Mouse (Mus musculus): ENCODE measurements around the gene Dgkd. TPM values are rescaled to one million over a fixed set of nuclear protein-coding genes. Genes with fewer than 3 reads are reported as not detected.

The Dgkd gene
- polyA plus RNA-seq, 1 experiment from 2014 or later = 28.3 TPM

- Histone ChIP-seq H3K4me1 (replicated peaks; ENCODE audit: control insufficient read depth, insufficient read depth, low read length) (no peaks in the 10 kb centered on the region), H3K27ac (ENCODE audit: low read depth, low read length) (no peak overlapping the region), H3K9me3 (ENCODE audit: control insufficient read depth, low read length) (no peaks in the 10 kb centered on the region), H3K36me3 (ENCODE audit: control insufficient read depth, insufficient read depth, low read length) (no peaks in the 10 kb centered on the region), H3K9ac (ENCODE audit: low read depth, low read length) (no peak overlapping the region), H3K27me3 (ENCODE audit: control insufficient read depth, insufficient read depth, low read length) (no peaks in the 10 kb centered on the region), H3K4me3 (ENCODE audit: low read depth, low read length) (no peak overlapping the region), H3K4me2 (replicated peaks; ENCODE audit: low read depth, low read length) (no peak overlapping the region)
- DNase-seq (ENCODE audit: low spot score) = no peak
- no peak for ATAC-seq (ENCODE audit: low FRiP score)
Measured at GRCm38 (mm10) chr1:87902186-87902585, 49.1 kb downstream of the Dgkd start.

GRCm38 (mm10) chr1:87906361-87906956 is 53.4 kb downstream of the Dgkd start:
- ATAC-seq (ENCODE audit: low FRiP score) = no peak
- Histone ChIP-seq H3K27me3 (ENCODE audit: control insufficient read depth, insufficient read depth, low read length) (no peaks in the 10 kb centered on the region), H3K4me1 (replicated peaks; ENCODE audit: control insufficient read depth, insufficient read depth, low read length) (no peaks in the 10 kb centered on the region), H3K9me3 (ENCODE audit: control insufficient read depth, low read length) (no peaks in the 10 kb centered on the region), H3K27ac (ENCODE audit: low read depth, low read length) (no peak overlapping the region), H3K9ac (ENCODE audit: low read depth, low read length) (no peak overlapping the region), H3K4me3 (ENCODE audit: low read depth, low read length) (no peak overlapping the region), H3K4me2 (replicated peaks; ENCODE audit: low read depth, low read length) (no peak overlapping the region), H3K36me3 (ENCODE audit: control insufficient read depth, insufficient read depth, low read length) (no peaks in the 10 kb centered on the region)
- 90% methylated on average over 5 of the region's 5 CpGs for WGBS
- DNase-seq (ENCODE audit: low spot score) = no peak

GRCm38 (mm10) chr1:87908006-87908405 is 54.9 kb downstream of the Dgkd start:
- Histone ChIP-seq H3K4me3 (ENCODE audit: low read depth, low read length) (no peak overlapping the region), H3K9me3 (ENCODE audit: control insufficient read depth, low read length) (no peaks in the 10 kb centered on the region), H3K27me3 (ENCODE audit: control insufficient read depth, insufficient read depth, low read length) (no peaks in the 10 kb centered on the region), H3K9ac (ENCODE audit: low read depth, low read length) (no peak overlapping the region), H3K4me2 (replicated peaks; ENCODE audit: low read depth, low read length) (no peak overlapping the region), H3K27ac (ENCODE audit: low read depth, low read length) (no peak overlapping the region), H3K36me3 (ENCODE audit: control insufficient read depth, insufficient read depth, low read length) (no peaks in the 10 kb centered on the region), H3K4me1 (replicated peaks; ENCODE audit: control insufficient read depth, insufficient read depth, low read length) (no peaks in the 10 kb centered on the region)
- DNase-seq (ENCODE audit: low spot score) = no peak
- WGBS = 94% methylated on average over 2 of the region's 2 CpGs
- ATAC-seq (ENCODE audit: low FRiP score) = no peak

GRCm38 (mm10) chr1:87908736-87909135 is 55.6 kb downstream of the Dgkd start:
- Histone ChIP-seq H3K9me3 (ENCODE audit: control insufficient read depth, low read length) (no peaks in the 10 kb centered on the region), H3K4me1 (replicated peaks; ENCODE audit: control insufficient read depth, insufficient read depth, low read length) (no peaks in the 10 kb centered on the region), H3K4me2 (replicated peaks; ENCODE audit: low read depth, low read length) (no peak overlapping the region), H3K27ac (ENCODE audit: low read depth, low read length) (no peak overlapping the region), H3K9ac (ENCODE audit: low read depth, low read length) (no peak overlapping the region), H3K4me3 (ENCODE audit: low read depth, low read length) (no peak overlapping the region), H3K36me3 (ENCODE audit: control insufficient read depth, insufficient read depth, low read length) (no peaks in the 10 kb centered on the region), H3K27me3 (ENCODE audit: control insufficient read depth, insufficient read depth, low read length) (no peaks in the 10 kb centered on the region)
- WGBS = 83% methylated on average over 3 of the region's 3 CpGs
- DNase-seq (ENCODE audit: low spot score) (no peak), ATAC-seq (ENCODE audit: low FRiP score) (no peak)

GRCm38 (mm10) chr1:87909565-87909964 is 56.5 kb downstream of the Dgkd start:
- Histone ChIP-seq H3K9me3 (ENCODE audit: control insufficient read depth, low read length) (no peaks in the 10 kb centered on the region), H3K4me3 (ENCODE audit: low read depth, low read length) (no peak overlapping the region), H3K36me3 (ENCODE audit: control insufficient read depth, insufficient read depth, low read length) (no peaks in the 10 kb centered on the region), H3K27ac (ENCODE audit: low read depth, low read length) (no peak overlapping the region), H3K4me2 (replicated peaks; ENCODE audit: low read depth, low read length) (no peak overlapping the region), H3K27me3 (ENCODE audit: control insufficient read depth, insufficient read depth, low read length) (no peaks in the 10 kb centered on the region), H3K4me1 (replicated peaks; ENCODE audit: control insufficient read depth, insufficient read depth, low read length) (no peaks in the 10 kb centered on the region), H3K9ac (ENCODE audit: low read depth, low read length) (no peak overlapping the region)
- DNase-seq (ENCODE audit: low spot score) = no peak
- no peak for ATAC-seq (ENCODE audit: low FRiP score)

GRCm38 (mm10) chr1:87910428-87910827 is 57.3 kb downstream of the Dgkd start:
- Histone ChIP-seq H3K27me3 (ENCODE audit: control insufficient read depth, insufficient read depth, low read length) (no peaks in the 10 kb centered on the region), H3K9me3 (ENCODE audit: control insufficient read depth, low read length) (no peaks in the 10 kb centered on the region), H3K4me3 (ENCODE audit: low read depth, low read length) (no peak overlapping the region), H3K27ac (ENCODE audit: low read depth, low read length) (no peak overlapping the region), H3K4me1 (replicated peaks; ENCODE audit: control insufficient read depth, insufficient read depth, low read length) (no peaks in the 10 kb centered on the region), H3K36me3 (ENCODE audit: control insufficient read depth, insufficient read depth, low read length) (no peaks in the 10 kb centered on the region), H3K9ac (ENCODE audit: low read depth, low read length) (no peak overlapping the region), H3K4me2 (replicated peaks; ENCODE audit: low read depth, low read length) (no peak overlapping the region)
- DNase-seq (ENCODE audit: low spot score) (no peak), ATAC-seq (ENCODE audit: low FRiP score) (no peak)
- WGBS = 88% methylated on average over 1 of the region's 1 CpGs

GRCm38 (mm10) chr1:87913356-87913755 is 60.3 kb downstream of the Dgkd start:
- no peak for ATAC-seq (ENCODE audit: low FRiP score)
- no peak overlapping the region for H3K9ac ChIP-seq (ENCODE audit: low read depth, low read length)
- H3K36me3 ChIP-seq (ENCODE audit: control insufficient read depth, insufficient read depth, low read length) = no peaks in the 10 kb centered on the region
- H3K9me3 ChIP-seq (ENCODE audit: control insufficient read depth, low read length) = no peaks in the 10 kb centered on the region
- no peak overlapping the region for H3K4me2 ChIP-seq (replicated peaks; ENCODE audit: low read depth, low read length)
- no peak overlapping the region for H3K4me3 ChIP-seq (ENCODE audit: low read depth, low read length)
- no peak for DNase-seq (ENCODE audit: low spot score)
- no peaks in the 10 kb centered on the region for H3K4me1 ChIP-seq (replicated peaks; ENCODE audit: control insufficient read depth, insufficient read depth, low read length)
- no peaks in the 10 kb centered on the region for H3K27me3 ChIP-seq (ENCODE audit: control insufficient read depth, insufficient read depth, low read length)
- no peak overlapping the region for H3K27ac ChIP-seq (ENCODE audit: low read depth, low read length)

- no peak overlapping the region for H3K4me3 ChIP-seq (ENCODE audit: low read depth, low read length)
- no peak overlapping the region for H3K27ac ChIP-seq (ENCODE audit: low read depth, low read length)
- H3K27me3 ChIP-seq (ENCODE audit: control insufficient read depth, insufficient read depth, low read length) = no peaks in the 10 kb centered on the region
- no peaks in the 10 kb centered on the region for H3K36me3 ChIP-seq (ENCODE audit: control insufficient read depth, insufficient read depth, low read length)
- no peaks in the 10 kb centered on the region for H3K4me1 ChIP-seq (replicated peaks; ENCODE audit: control insufficient read depth, insufficient read depth, low read length)
- ATAC-seq (ENCODE audit: low FRiP score) = no peak
- H3K9me3 ChIP-seq (ENCODE audit: control insufficient read depth, low read length) = no peaks in the 10 kb centered on the region
- DNase-seq (ENCODE audit: low spot score) = no peak
- WGBS = 97% methylated on average over 3 of the region's 3 CpGs
- H3K4me2 ChIP-seq (replicated peaks; ENCODE audit: low read depth, low read length) = no peak overlapping the region
- no peak overlapping the region for H3K9ac ChIP-seq (ENCODE audit: low read depth, low read length)
Measured at GRCm38 (mm10) chr1:87917361-87917760, 64.3 kb downstream of the Dgkd start.

- Histone ChIP-seq H3K36me3 (ENCODE audit: control insufficient read depth, insufficient read depth, low read length) (no peaks in the 10 kb centered on the region), H3K9me3 (ENCODE audit: control insufficient read depth, low read length) (no peaks in the 10 kb centered on the region), H3K27ac (ENCODE audit: low read depth, low read length) (no peak overlapping the region), H3K27me3 (ENCODE audit: control insufficient read depth, insufficient read depth, low read length) (no peaks in the 10 kb centered on the region), H3K4me3 (ENCODE audit: low read depth, low read length) (no peak overlapping the region), H3K9ac (ENCODE audit: low read depth, low read length) (no peak overlapping the region), H3K4me1 (replicated peaks; ENCODE audit: control insufficient read depth, insufficient read depth, low read length) (no peaks in the 10 kb centered on the region), H3K4me2 (replicated peaks; ENCODE audit: low read depth, low read length) (no peak overlapping the region)
- DNase-seq (ENCODE audit: low spot score) = no peak
- WGBS = 100% methylated on average over 2 of the region's 2 CpGs
- no peak for ATAC-seq (ENCODE audit: low FRiP score)
Measured at GRCm38 (mm10) chr1:87918061-87918460, 65.0 kb downstream of the Dgkd start.
